In the genomic region with DNA sequence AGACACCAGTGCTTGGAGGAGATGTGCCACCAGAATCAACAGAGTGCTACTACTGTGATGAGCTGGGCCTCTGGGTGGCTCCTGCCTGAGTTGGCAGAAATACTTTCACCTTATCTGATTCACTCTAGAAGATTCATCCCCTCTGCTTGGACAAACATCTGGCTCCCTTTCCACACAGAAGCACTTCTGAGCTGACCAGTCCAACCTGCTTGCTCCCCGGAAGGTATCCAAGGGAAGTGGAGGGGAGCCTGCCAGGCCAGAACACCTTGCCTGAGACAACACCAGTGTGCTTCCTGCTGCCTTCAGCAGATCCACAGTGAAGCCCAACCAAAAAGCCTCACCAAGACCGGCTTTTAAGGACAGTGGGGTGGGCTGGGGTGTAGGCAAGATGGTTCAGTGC, we compare ENCODE assay signal across 32 mouse cellular contexts. TPM values are rescaled to one million over a fixed set of nuclear protein-coding genes. Genes with fewer than 3 reads are reported as not detected.
DNase-seq lines count a peak whose midpoint lies in the region; ATAC-seq and TF ChIP-seq lines count a peak whose summit lies in the region.
"Had no signal": no experiment of that assay in that cellular context is flagged by ENCODE, and none has a peak within 500 bp of the region (broad histone marks: within the 10 kb centered on the region; RNA-seq: fewer than 3 reads in every experiment).

No protein-coding gene starts in this region.

- H3K27me3 ChIP-seq in forebrain, embryonic 11.5 days (ENCODE audit: control insufficient read depth, insufficient read depth, low read length), result no peaks in the 10 kb centered on the region
- H3K27me3 ChIP-seq in forebrain, embryonic 15.5 days, result no peaks in the 10 kb centered on the region
- H3K27me3 ChIP-seq in CH12.LX (replicated peaks), result peaks cover 2% of the 10 kb centered on the region
- H3K27me3 ChIP-seq: intestine, embryonic 15.5 days had no signal

- TF ChIP-seq RAD21 in CH12.LX (IDR thresholded peaks at IDR 0.05; ENCODE audit: low read depth, low read length), result no peak

- no peak for TF ChIP-seq POLR2A in CH12.LX (IDR thresholded peaks at IDR 0.05; ENCODE audit: low read depth, low read length)

- DNase-seq in forebrain, embryonic 11.5 days (ENCODE audit: low spot score), result peak; percentile 32
- DNase-seq in urinary bladder, postnatal 14 days (ENCODE audit: low spot score), result peak; percentile 75
- DNase-seq in urinary bladder, postnatal 4 days (ENCODE audit: low spot score in 2 of 2), result no peak
- no peak for DNase-seq in CH12.LX (ENCODE audit: extremely low read depth)
- DNase-seq: adrenal gland, postnatal 10 days; cerebellum, adult 11-12 months; cerebellum, adult 8-10 months; cerebellum, postnatal 10 days; cerebellum, postnatal 36 days; embryo, embryonic 11 days; forebrain, postnatal 0 days; gastrocnemius, adult 2 months; gastrocnemius, postnatal 14 days; heart, adult 18-20 months; heart, postnatal 10 days; heart, postnatal 36 days had no signal

- H3K36me3 ChIP-seq in forebrain, embryonic 11.5 days (ENCODE audit: control insufficient read depth, insufficient read depth, low read length), result no peaks in the 10 kb centered on the region
- H3K36me3 ChIP-seq in forebrain, embryonic 15.5 days, result no peaks in the 10 kb centered on the region
- no peaks in the 10 kb centered on the region for H3K36me3 ChIP-seq in CH12.LX (replicated peaks in 1 of 2; ENCODE audit: control insufficient read depth in 1 of 2, insufficient read depth in 1 of 2, low read length in 1 of 2)
- H3K36me3 ChIP-seq: embryonic facial prominence, embryonic 10.5 days; embryonic facial prominence, embryonic 13.5 days; forebrain, embryonic 10.5 days; G1E; heart, embryonic 12.5 days; heart, embryonic 15.5 days; hindbrain, embryonic 10.5 days; hindbrain, embryonic 13.5 days; intestine, embryonic 15.5 days had no signal

- in situ Hi-C loops in CH12.LX (cut with MboI; ENCODE audit: low pct_ligation_motif_present, low pct_unique_long_range_greater_than_20kb, low sequenced_read_pairs), result loop anchor here (25.0 kb wide), 1 partner anchor 363 kb away; a partner anchor contains a TSS

- no peak overlapping the region for H3K27ac ChIP-seq in forebrain, embryonic 11.5 days (ENCODE audit: low read depth, low read length)
- no peak overlapping the region for H3K27ac ChIP-seq in forebrain, embryonic 15.5 days (replicated peaks)
- no peak overlapping the region for H3K27ac ChIP-seq in CH12.LX (ENCODE audit: insufficient read depth, low read depth)
- H3K27ac ChIP-seq: embryonic facial prominence, embryonic 10.5 days; embryonic facial prominence, embryonic 13.5 days; forebrain, embryonic 10.5 days; gastrocnemius, adult 2 months; heart, embryonic 15.5 days; hindbrain, embryonic 10.5 days; hindbrain, embryonic 13.5 days; intestine, embryonic 15.5 days had no signal

- H3K4me3 ChIP-seq in forebrain, embryonic 11.5 days (ENCODE audit: low read depth, low read length), result no peak overlapping the region
- no peak overlapping the region for H3K4me3 ChIP-seq in forebrain, embryonic 15.5 days
- no peak overlapping the region for H3K4me3 ChIP-seq in CH12.LX (replicated peaks in 1 of 3; ENCODE audit: low read depth in 2 of 3, low read length in 2 of 3, poor library complexity in 1 of 3)
- H3K4me3 ChIP-seq: embryonic facial prominence, embryonic 10.5 days; embryonic facial prominence, embryonic 13.5 days; erythroblast, embryonic 14.5 days; forebrain, embryonic 10.5 days; gastrocnemius, adult 2 months; heart, embryonic 12.5 days; heart, embryonic 15.5 days; hindbrain, embryonic 10.5 days; hindbrain, embryonic 13.5 days; intestine, embryonic 15.5 days had no signal

- dilution Hi-C loops in CH12.LX (cut with MboI; ENCODE audit: extremely low pct_ligation_motif_present, extremely low pct_unique_long_range_greater_than_20kb, low sequenced_read_pairs), result no loop called here

- no peaks in the 10 kb centered on the region for H3K9me3 ChIP-seq in forebrain, embryonic 11.5 days (ENCODE audit: control insufficient read depth, low read length)
- H3K9me3 ChIP-seq in forebrain, embryonic 15.5 days, result no peaks in the 10 kb centered on the region
- no peaks in the 10 kb centered on the region for H3K9me3 ChIP-seq in CH12.LX (replicated peaks; ENCODE audit: low read length)
- H3K9me3 ChIP-seq: embryonic facial prominence, embryonic 10.5 days; embryonic facial prominence, embryonic 13.5 days; forebrain, embryonic 10.5 days; G1E; heart, embryonic 12.5 days; heart, embryonic 15.5 days; hindbrain, embryonic 10.5 days; hindbrain, embryonic 13.5 days; intestine, embryonic 15.5 days had no signal

- no peak for TF ChIP-seq EP300 in CH12.LX (IDR thresholded peaks at IDR 0.05; ENCODE audit: low read length)

- WGBS in forebrain, embryonic 11.5 days, result 86% methylated on average over 2 of the region's 2 CpGs
- WGBS in forebrain, embryonic 15.5 days, result 84% methylated on average over 2 of the region's 2 CpGs

- no peaks in the 10 kb centered on the region for H3K4me1 ChIP-seq in forebrain, embryonic 11.5 days (replicated peaks; ENCODE audit: control insufficient read depth, insufficient read depth, low read length)
- no peaks in the 10 kb centered on the region for H3K4me1 ChIP-seq in forebrain, embryonic 15.5 days
- H3K4me1 ChIP-seq in CH12.LX (ENCODE audit: control insufficient read depth in 1 of 2, insufficient read depth in 2 of 2), result peaks cover 26 to 33% of the 10 kb centered on the region in 2 experiments
- H3K4me1 ChIP-seq: embryonic facial prominence, embryonic 10.5 days; embryonic facial prominence, embryonic 13.5 days; forebrain, embryonic 10.5 days; heart, embryonic 12.5 days; heart, embryonic 15.5 days; hindbrain, embryonic 10.5 days; hindbrain, embryonic 13.5 days; intestine, embryonic 15.5 days had no signal

- no peaks in the 10 kb centered on the region for H3K79me2 ChIP-seq in CH12.LX (replicated peaks; ENCODE audit: control insufficient read depth, extremely low read depth, insufficient read depth, poor library complexity, severe bottlenecking)

- no peak for ATAC-seq in forebrain, embryonic 11.5 days (replicated peaks; ENCODE audit: low FRiP score)
- ATAC-seq in forebrain, embryonic 15.5 days (replicated peaks), result no peak
- ATAC-seq in monocyte, adult 5-6 weeks (replicated peaks; ENCODE audit: insufficient number of reproducible peaks, low FRiP score, low TSS enrichment, poor library complexity, severe bottlenecking), result no peak
- ATAC-seq: forebrain, postnatal 0 days; hindbrain, embryonic 16.5 days; intestine, embryonic 15.5 days; Patski had no signal

- no peak overlapping the region for H3K9ac ChIP-seq in forebrain, embryonic 11.5 days (ENCODE audit: low read length)
- no peak overlapping the region for H3K9ac ChIP-seq in forebrain, embryonic 15.5 days (replicated peaks)
- H3K9ac ChIP-seq in CH12.LX (ENCODE audit: insufficient read depth, low read depth), result no peak overlapping the region
- H3K9ac ChIP-seq: embryonic facial prominence, embryonic 13.5 days; forebrain, postnatal 0 days; heart, embryonic 12.5 days; heart, embryonic 15.5 days; hindbrain, embryonic 13.5 days; intestine, embryonic 15.5 days had no signal

- no peak for TF ChIP-seq CTCF in CH12.LX (conservative IDR thresholded peaks at IDR 0.05 in 1 of 2, IDR thresholded peaks at IDR 0.05 in 1 of 2; ENCODE audit: low read depth in 2 of 2, low read length in 2 of 2)

- H3K4me2 ChIP-seq in forebrain, embryonic 11.5 days (ENCODE audit: low read depth, low read length, severe bottlenecking), result no peak overlapping the region
- no peak overlapping the region for H3K4me2 ChIP-seq in forebrain, embryonic 15.5 days (replicated peaks)
- no peak overlapping the region for H3K4me2 ChIP-seq in CH12.LX (ENCODE audit: insufficient read depth, low read depth, poor library complexity, severe bottlenecking)
- H3K4me2 ChIP-seq: embryonic facial prominence, embryonic 13.5 days; heart, embryonic 12.5 days; heart, embryonic 15.5 days; hindbrain, embryonic 13.5 days; intestine, embryonic 15.5 days had no signal

TF ChIP-seq in CH12.LX, 34 proteins besides CTCF, POLR2A, EP300 and RAD21 (continues in another document):
- 0 out of 2 replicates have a peak, but pooled peaks have one; percentile 5 for TF ChIP-seq MXI1 (IDR thresholded peaks at IDR 0.05; ENCODE audit: low read depth, low read length)

RNA-seq across cellular contexts. Expression of a gene that starts 14.8 kb away (rescaled TPM):
- not detected in 2 replicates for polyA plus RNA-seq in forebrain, embryonic 11.5 days (2014; fragmentation: Nextera tagmentation; extraction: Ambion mirVana)
- not detected in 2 replicates for polyA plus RNA-seq in forebrain, embryonic 15.5 days (2015; fragmentation: Nextera tagmentation; extraction: Ambion mirVana)
- total RNA-seq in CH12.LX (2012; rRNA removed) (not detected in 2 replicates), CH12.LX (2014; rRNA removed) (not detected in 2 replicates)
- polyA plus RNA-seq in CH12.LX (2012; ENCODE audit: insufficient read length, low read depth), result not detected in 2 replicates
- total RNA-seq in monocyte, adult 5-6 weeks (2017), result 0.32 to 1.6 TPM (median 0.76 TPM) in 3 replicates
- total RNA-seq: forebrain, postnatal 0 days; gastrocnemius, adult 2 months; gastrocnemius, postnatal 14 days had no signal
- polyA plus RNA-seq: cortical plate, adult 2 months; embryonic facial prominence, embryonic 10.5 days; embryonic facial prominence, embryonic 13.5 days; forebrain, embryonic 10.5 days; forebrain, postnatal 0 days; G1E; heart, embryonic 12.5 days; hindbrain, embryonic 10.5 days; hindbrain, embryonic 13.5 days; Patski had no signal

RNA-seq across cellular contexts. Expression of a gene that starts 15.4 kb away (rescaled TPM):
- 1.8 and 2.5 TPM in 2 replicates for polyA plus RNA-seq in forebrain, embryonic 11.5 days (2014; fragmentation: Nextera tagmentation; extraction: Ambion mirVana)
- polyA plus RNA-seq in forebrain, embryonic 15.5 days (2015; fragmentation: Nextera tagmentation; extraction: Ambion mirVana), result 0.34 and 0.63 TPM in 2 replicates
- total RNA-seq in CH12.LX (2012; rRNA removed), result 0.30 and 0.38 TPM in 2 replicates
- total RNA-seq in CH12.LX (2014; rRNA removed), result 0.18 and 0.36 TPM in 2 replicates
- polyA plus RNA-seq in CH12.LX (2012; ENCODE audit: insufficient read length, low read depth), result 0.27 and 0.57 TPM in 2 replicates
- not detected in 3 replicates for total RNA-seq in monocyte, adult 5-6 weeks (2017)
- polyA plus RNA-seq: erythroblast, embryonic 14.5 days; G1E; Patski had no signal

RNA-seq across cellular contexts. Expression of a gene that starts 30.8 kb away (rescaled TPM):
- 2.2 and 2.7 TPM in 2 replicates for polyA plus RNA-seq in forebrain, embryonic 11.5 days (2014; fragmentation: Nextera tagmentation; extraction: Ambion mirVana)
- polyA plus RNA-seq in forebrain, embryonic 15.5 days (2015; fragmentation: Nextera tagmentation; extraction: Ambion mirVana), result 1.1 and 1.5 TPM in 2 replicates
- 3.1 and 3.4 TPM in 2 replicates for total RNA-seq in CH12.LX (2012; rRNA removed)
- total RNA-seq in CH12.LX (2014; rRNA removed), result 5.3 and 5.5 TPM in 2 replicates
- polyA plus RNA-seq in CH12.LX (2012; ENCODE audit: insufficient read length, low read depth), result 4.4 and 5.2 TPM in 2 replicates
- 5.0 to 6.5 TPM (median 5.9 TPM) in 3 replicates for total RNA-seq in monocyte, adult 5-6 weeks (2017)
- polyA plus RNA-seq: erythroblast, embryonic 14.5 days had no signal

RNA-seq across cellular contexts. Expression of a gene that starts 42.6 kb away (rescaled TPM):
- polyA plus RNA-seq in forebrain, embryonic 11.5 days (2014; fragmentation: Nextera tagmentation; extraction: Ambion mirVana), result not detected in 2 replicates
- not detected in 2 replicates for polyA plus RNA-seq in forebrain, embryonic 15.5 days (2015; fragmentation: Nextera tagmentation; extraction: Ambion mirVana)
- total RNA-seq in CH12.LX (2012; rRNA removed) (5.2 and 5.5 TPM in 2 replicates), CH12.LX (2014; rRNA removed) (0.27 TPM in 1 of 2 replicates, not detected in the other)
- polyA plus RNA-seq in CH12.LX (2012; ENCODE audit: insufficient read length, low read depth), result 2.6 and 2.7 TPM in 2 replicates
- total RNA-seq in monocyte, adult 5-6 weeks (2017), result 3.0 to 5.9 TPM (median 3.4 TPM) in 3 replicates
- total RNA-seq: forebrain, postnatal 0 days; G1E; gastrocnemius, adult 2 months had no signal
- polyA plus RNA-seq: cortical plate, adult 2 months; embryonic facial prominence, embryonic 10.5 days; embryonic facial prominence, embryonic 13.5 days; erythroblast, embryonic 14.5 days; forebrain, embryonic 10.5 days; forebrain, postnatal 0 days; G1E; heart, embryonic 12.5 days; hindbrain, embryonic 10.5 days; hindbrain, embryonic 13.5 days; hindbrain, embryonic 16.5 days; intestine, embryonic 15.5 days; Patski had no signal

RNA-seq across cellular contexts. Expression of a gene that starts 44.0 kb away (rescaled TPM):
- not detected in 2 replicates for polyA plus RNA-seq in forebrain, embryonic 11.5 days (2014; fragmentation: Nextera tagmentation; extraction: Ambion mirVana)
- not detected in 2 replicates for polyA plus RNA-seq in forebrain, embryonic 15.5 days (2015; fragmentation: Nextera tagmentation; extraction: Ambion mirVana)
- 11.2 and 12.7 TPM in 2 replicates for total RNA-seq in CH12.LX (2012; rRNA removed)
- 1.3 and 1.7 TPM in 2 replicates for total RNA-seq in CH12.LX (2014; rRNA removed)
- 2.2 and 2.9 TPM in 2 replicates for polyA plus RNA-seq in CH12.LX (2012; ENCODE audit: insufficient read length, low read depth)
- total RNA-seq in monocyte, adult 5-6 weeks (2017), result 14.2 to 35.0 TPM (median 22.5 TPM) in 3 replicates
- total RNA-seq: forebrain, postnatal 0 days; gastrocnemius, adult 2 months; heart, postnatal 36 days had no signal
- polyA plus RNA-seq: cortical plate, adult 2 months; embryonic facial prominence, embryonic 10.5 days; erythroblast, embryonic 14.5 days; forebrain, embryonic 10.5 days; forebrain, postnatal 0 days; frontal cortex, adult 2 months; heart, embryonic 12.5 days; hindbrain, embryonic 10.5 days; hindbrain, embryonic 13.5 days; hindbrain, embryonic 16.5 days; Patski had no signal

Comparison
In these comparisons a context has a peak if more than half of its experiments do, and no peak if none do; other contexts are left out.
1. DNase-seq: peak in forebrain, embryonic 11.5 days (single experiment) and urinary bladder, postnatal 14 days (single experiment); none in urinary bladder, postnatal 4 days (0 of 2) and CH12.LX (single experiment).